Mouse (Mus musculus) bone marrow macrophage, adult 2 months (primary cell): ENCODE measurements around the gene Fgfr2. TPM values are rescaled to one million over a fixed set of nuclear protein-coding genes. Genes with fewer than 3 reads are reported as not detected.
A peak's percentile ranks its signal among the peaks of the same experiment; 100 is the strongest.
"Not testable (repeated sequence)": the region's sequence is repeated elsewhere in the genome, so short reads cannot be mapped to it uniquely, and the experiment has no call there.

Source experiments
- H3K27ac ChIP-seq: 2 replicates; pipeline ENCODE4 v1.5.1; 2012; ENCODE audit warnings: low read depth, low read length; ENCODE audit not compliant: insufficient read depth
- H3K4me1 ChIP-seq: 2 replicates; pipeline ENCODE4 v1.6.1; 2012; ENCODE audit warnings: low read length; ENCODE audit not compliant: control insufficient read depth, insufficient read depth
- H3K4me3 ChIP-seq: 2 replicates; pipeline ENCODE4 v1.5.1; 2012; ENCODE audit warnings: mild to moderate bottlenecking, low read length, moderate library complexity; ENCODE audit not compliant: insufficient read depth
- CTCF ChIP-seq: IDR thresholded peaks from 2 replicates; pipeline ENCODE4 v1.5.1; 2012; ENCODE audit warnings: low read depth, mild to moderate bottlenecking, low read length, moderate library complexity
- POLR2A ChIP-seq: IDR thresholded peaks from 2 replicates; pipeline ENCODE4 v1.6.1; 2012; ENCODE audit warnings: mild to moderate bottlenecking, low read depth, low read length, borderline replicate concordance
- polyA plus RNA-seq: library from polyadenylated mRNA; stranded (reverse); fragments of >200 nt; gene quantifications from 2 replicates; pipeline ENCODE4 v1.2.4, GENCODE M21; 2012; ENCODE audit not compliant: missing spikeins, insufficient read depth, insufficient read length

Gene Fgfr2
- polyA plus RNA-seq, 1 experiment: 0.27 TPM

- no peak for TF ChIP-seq CTCF
- TF ChIP-seq POLR2A: no peak
- Histone ChIP-seq H3K4me1 (no peaks in the 10 kb centered on the region), H3K27ac (no peak overlapping the region), H3K4me3 (no peak overlapping the region)
These were observed 2008.7 kb downstream of the Fgfr2 start for GRCm38 (mm10) chr7:131114434-131114833.

GRCm38 (mm10) chr7:131113676-131114075, 2009.5 kb downstream of the Fgfr2 start:
- H3K27ac ChIP-seq: no peak overlapping the region
- TF ChIP-seq POLR2A: no peak
- TF ChIP-seq CTCF: no peak
- H3K4me3 ChIP-seq: no peak overlapping the region
- no peaks in the 10 kb centered on the region for H3K4me1 ChIP-seq

- Histone ChIP-seq H3K4me3 (no peak overlapping the region), H3K4me1 (no peaks in the 10 kb centered on the region), H3K27ac (no peak overlapping the region)
- peak; percentile 77 for TF ChIP-seq CTCF
- TF ChIP-seq POLR2A: no peak
These were observed 2010.7 kb downstream of the Fgfr2 start for GRCm38 (mm10) chr7:131112486-131112885.

- not testable (repeated sequence) for H3K4me1 ChIP-seq, H3K27ac ChIP-seq, H3K4me3 ChIP-seq
These were observed 2040.7 kb downstream of the Fgfr2 start for GRCm38 (mm10) chr7:131082403-131082802.

- no peak for TF ChIP-seq CTCF
- no peak for TF ChIP-seq POLR2A
- Histone ChIP-seq H3K4me3 (no peak overlapping the region), H3K4me1 (no peaks in the 10 kb centered on the region), H3K27ac (no peak overlapping the region)
These were observed 2047.2 kb downstream of the Fgfr2 start for GRCm38 (mm10) chr7:131075956-131076355.

- not testable (repeated sequence) for H3K27ac ChIP-seq
These were observed 2049.1 kb downstream of the Fgfr2 start for GRCm38 (mm10) chr7:131074098-131074497.

GRCm38 (mm10) chr7:131073476-131073875, 2049.7 kb downstream of the Fgfr2 start:
- H3K27ac ChIP-seq, H3K4me1 ChIP-seq, H3K4me3 ChIP-seq: not testable (repeated sequence)

More at GRCm38 (mm10) chr7:131074098-131074497, 2049.1 kb downstream of the Fgfr2 start:
- not testable (repeated sequence) for H3K4me3 ChIP-seq, H3K4me1 ChIP-seq

- not testable (repeated sequence) for H3K4me3 ChIP-seq, H3K27ac ChIP-seq, H3K4me1 ChIP-seq
These were observed 2055.0 kb downstream of the Fgfr2 start for GRCm38 (mm10) chr7:131068191-131068590.

- H3K4me1 ChIP-seq: no peaks in the 10 kb centered on the region
- H3K4me3 ChIP-seq: no peak overlapping the region
- H3K27ac ChIP-seq: no peak overlapping the region
- TF ChIP-seq CTCF (no peak), POLR2A (no peak)
These were observed 2060.6 kb downstream of the Fgfr2 start for GRCm38 (mm10) chr7:131062541-131062940.

GRCm38 (mm10) chr7:131059808-131060207, 2063.3 kb downstream of the Fgfr2 start:
- H3K4me1 ChIP-seq, H3K27ac ChIP-seq, H3K4me3 ChIP-seq: not testable (repeated sequence)

- H3K4me3 ChIP-seq, H3K4me1 ChIP-seq, H3K27ac ChIP-seq: not testable (repeated sequence)
These were observed 2065.2 kb downstream of the Fgfr2 start for GRCm38 (mm10) chr7:131057918-131058317.

- H3K4me3 ChIP-seq: no peak overlapping the region
- no peak for TF ChIP-seq POLR2A
- peak; percentile 44; the same call in 1 of the 2 replicates for TF ChIP-seq CTCF
- H3K4me1 ChIP-seq: no peaks in the 10 kb centered on the region
- no peak overlapping the region for H3K27ac ChIP-seq
These were observed 2068.3 kb downstream of the Fgfr2 start for GRCm38 (mm10) chr7:131054808-131055370.

- H3K27ac ChIP-seq: not testable (repeated sequence)
These were observed 2073.3 kb downstream of the Fgfr2 start for GRCm38 (mm10) chr7:131049829-131050228.

GRCm38 (mm10) chr7:131045258-131045835, 2077.8 kb downstream of the Fgfr2 start:
- not testable (repeated sequence) for H3K4me3 ChIP-seq, H3K4me1 ChIP-seq, H3K27ac ChIP-seq

More at GRCm38 (mm10) chr7:131049829-131050228, 2073.3 kb downstream of the Fgfr2 start:
- not testable (repeated sequence) for H3K4me3 ChIP-seq, H3K4me1 ChIP-seq
